Mouse (Mus musculus): Measurements from ENCODE around the gene Ugt1a7c. TPM values are rescaled to one million over a fixed set of nuclear protein-coding genes. Genes with fewer than 3 reads are reported as not detected.
"Not testable (repeated sequence)": the region's sequence is repeated elsewhere in the genome, so short reads cannot be mapped to it uniquely, and the experiment has no call there.

Gene Ugt1a7c
- polyA plus RNA-seq, 1 experiment from 2014 or later: 3.0 TPM

DNA sequence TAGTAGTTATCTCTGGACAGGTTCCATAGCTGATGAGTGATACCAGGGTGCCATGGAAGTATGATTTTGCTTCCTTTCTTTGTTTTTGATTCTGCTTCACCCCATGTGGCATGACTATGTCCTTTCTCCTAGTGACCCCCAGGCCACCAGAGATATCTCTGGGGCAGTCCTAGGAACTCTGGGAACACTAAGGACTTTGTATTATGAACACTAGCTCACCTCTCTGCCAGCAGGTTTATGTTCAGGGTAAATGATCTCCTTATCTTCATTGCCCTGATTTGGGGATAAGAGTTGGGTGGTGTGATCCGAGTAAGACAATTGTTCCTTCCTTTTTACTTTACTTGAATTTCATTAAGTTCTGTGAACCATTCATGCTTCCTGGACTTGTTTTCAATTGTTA is 8.7 kb upstream of the Ugt1a7c start:
- Histone ChIP-seq H3K9me3 (replicated peaks; ENCODE audit: control insufficient read depth, low read length) (no peaks in the 10 kb centered on the region), H3K27me3 (ENCODE audit: control insufficient read depth, insufficient read depth, low read depth, low read length) (no peaks in the 10 kb centered on the region), H3K36me3 (ENCODE audit: control insufficient read depth, insufficient read depth) (no peaks in the 10 kb centered on the region), H3K4me3 (ENCODE audit: low read depth, low read length) (no peak overlapping the region), H3K9ac (ENCODE audit: low read depth, low read length) (no peak overlapping the region), H3K4me2 (ENCODE audit: low read depth, low read length) (no peak overlapping the region), H3K4me1 (ENCODE audit: control insufficient read depth, low read depth, low read length) (no peaks in the 10 kb centered on the region), H3K27ac (ENCODE audit: low read length) (no peak overlapping the region)
- 45% methylated on average over 1 of the region's 1 CpGs for WGBS (ENCODE audit: insufficient replicate concordance)
- ATAC-seq (ENCODE audit: low read depth): no peak

DNA sequence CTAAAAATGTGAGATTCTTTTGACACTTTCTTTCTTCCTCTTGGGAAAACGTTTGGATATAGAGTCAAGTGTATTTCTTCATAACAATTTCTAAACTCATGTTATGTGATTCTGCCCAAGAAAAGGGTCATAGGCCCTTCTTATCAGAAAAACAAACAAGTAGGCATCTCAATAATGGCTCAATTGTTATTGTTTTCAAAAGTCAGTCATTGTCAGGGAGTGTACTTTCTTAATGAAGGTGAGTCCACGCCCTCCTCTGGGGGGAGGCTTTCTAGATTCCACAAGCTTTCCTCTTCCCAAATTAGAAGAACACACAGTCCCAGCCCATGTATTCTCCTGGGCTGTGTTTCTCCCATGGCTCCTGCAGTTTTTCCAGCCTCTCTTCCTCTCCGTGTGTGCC is 7.3 kb upstream of the Ugt1a7c start, which contains the start of gene Ugt1a8:
Gene Ugt1a8 (plus strand): TSS at position 301 of the 400 bp plus-strand sequence.
- Histone ChIP-seq H3K36me3 (ENCODE audit: control insufficient read depth, insufficient read depth) (no peaks in the 10 kb centered on the region), H3K9ac (ENCODE audit: low read depth, low read length) (no peak within 1 kb of the TSS), H3K9me3 (replicated peaks; ENCODE audit: control insufficient read depth, low read length) (no peaks in the 10 kb centered on the region), H3K27ac (ENCODE audit: low read length) (no peak within 1 kb of the TSS), H3K4me1 (ENCODE audit: control insufficient read depth, low read depth, low read length) (no peaks in the 10 kb centered on the region), H3K4me3 (ENCODE audit: low read depth, low read length) (no peak within 1 kb of the TSS), H3K4me2 (ENCODE audit: low read depth, low read length) (no peak within 1 kb of the TSS), H3K27me3 (ENCODE audit: control insufficient read depth, insufficient read depth, low read depth, low read length) (no peaks in the 10 kb centered on the region)
- WGBS (ENCODE audit: insufficient replicate concordance): 57% methylated on average over 3 of the region's 3 CpGs
- ATAC-seq (ENCODE audit: low read depth): no peak

DNA sequence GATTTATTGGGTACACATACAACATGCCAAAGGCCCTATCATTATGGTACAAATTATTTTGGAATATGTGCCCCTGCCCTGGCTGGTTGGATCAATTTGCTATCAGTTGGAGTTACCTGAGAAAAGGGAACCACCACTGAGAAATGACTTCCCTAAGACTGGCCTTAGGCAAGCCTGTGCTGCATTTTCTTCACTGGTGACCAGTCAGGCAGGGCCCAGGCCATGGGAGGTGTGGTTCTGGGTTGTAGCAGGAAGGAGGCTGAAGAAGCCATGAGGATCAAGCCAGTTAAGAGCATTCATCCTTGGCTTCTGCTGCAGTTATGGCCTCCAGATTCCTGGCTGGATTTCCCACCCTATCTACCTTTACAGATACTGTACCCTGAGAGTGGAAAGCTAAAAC is 2.5 kb upstream of the Ugt1a7c start:
- no peak overlapping the region for H3K9ac ChIP-seq (ENCODE audit: low read depth, low read length)
- H3K4me3 ChIP-seq (ENCODE audit: low read depth, low read length): no peak overlapping the region
- no peaks in the 10 kb centered on the region for H3K27me3 ChIP-seq (ENCODE audit: control insufficient read depth, insufficient read depth, low read depth, low read length)
- H3K36me3 ChIP-seq (ENCODE audit: control insufficient read depth, insufficient read depth): no peaks in the 10 kb centered on the region
- ATAC-seq (ENCODE audit: low read depth): no peak
- no peaks in the 10 kb centered on the region for H3K4me1 ChIP-seq (ENCODE audit: control insufficient read depth, low read depth, low read length)
- H3K9me3 ChIP-seq (replicated peaks; ENCODE audit: control insufficient read depth, low read length): no peaks in the 10 kb centered on the region
- H3K27ac ChIP-seq (ENCODE audit: low read length): no peak overlapping the region
- H3K4me2 ChIP-seq (ENCODE audit: low read depth, low read length): no peak overlapping the region

DNA sequence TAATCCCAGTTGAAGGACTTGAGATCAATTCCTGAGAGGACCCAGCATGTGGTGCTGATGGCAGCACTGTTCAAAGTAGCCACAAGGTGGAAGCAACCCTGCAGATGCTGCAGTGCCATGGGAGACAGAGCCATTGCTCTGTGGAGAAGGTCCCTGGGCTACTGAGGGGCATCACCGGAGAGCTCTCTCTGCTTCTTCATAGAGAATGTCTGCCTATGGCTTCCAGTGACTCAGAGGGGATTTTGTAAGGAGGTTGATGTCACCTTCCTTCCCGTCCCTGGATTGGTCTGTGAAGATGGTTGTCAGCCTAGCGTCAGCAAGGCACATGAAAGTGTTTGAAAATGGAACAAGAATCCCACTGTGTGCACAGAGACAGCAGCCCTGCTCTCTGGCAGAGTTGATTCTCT is 589 bp upstream of the Ugt1a7c start:
- H3K4me3 ChIP-seq (ENCODE audit: low read depth, low read length); ATAC-seq (ENCODE audit: low read depth); H3K9ac ChIP-seq (ENCODE audit: low read depth, low read length); H3K9me3 ChIP-seq (replicated peaks; ENCODE audit: control insufficient read depth, low read length); H3K27me3 ChIP-seq (ENCODE audit: control insufficient read depth, insufficient read depth, low read depth, low read length); H3K4me1 ChIP-seq (ENCODE audit: control insufficient read depth, low read depth, low read length); H3K36me3 ChIP-seq (ENCODE audit: control insufficient read depth, insufficient read depth): not testable (repeated sequence)
- Histone ChIP-seq H3K4me2 (ENCODE audit: low read depth, low read length) (0 out of 2 replicates have a peak overlapping the region, but pooled peaks have one; percentile 21), H3K27ac (ENCODE audit: low read length) (peak overlapping the region; percentile 16)
- WGBS (ENCODE audit: insufficient replicate concordance): 35% methylated on average over 3 of the region's 3 CpGs

DNA sequence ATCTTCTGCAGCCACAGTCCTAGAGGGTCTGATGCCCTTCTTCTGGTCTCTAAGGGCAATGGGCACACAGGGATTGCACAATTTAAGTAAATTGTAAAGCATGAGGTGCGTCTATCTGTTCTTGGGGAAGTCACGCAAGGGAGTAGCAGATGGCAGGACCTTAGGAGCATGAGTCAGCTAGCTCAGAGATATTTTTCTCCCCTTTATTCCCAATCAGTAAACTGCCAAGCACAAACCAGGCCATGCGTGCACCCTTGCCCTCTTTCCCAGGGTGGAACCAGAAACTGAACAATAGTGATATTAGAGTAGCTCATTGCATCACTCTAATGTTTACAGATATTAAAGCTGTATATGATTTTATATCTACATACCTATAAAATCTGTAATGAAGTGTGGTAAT is 3.7 kb downstream of the Ugt1a7c start:
- H3K36me3 ChIP-seq (ENCODE audit: control insufficient read depth, insufficient read depth); H3K9ac ChIP-seq (ENCODE audit: low read depth, low read length); H3K4me1 ChIP-seq (ENCODE audit: control insufficient read depth, low read depth, low read length); H3K27ac ChIP-seq (ENCODE audit: low read length); H3K27me3 ChIP-seq (ENCODE audit: control insufficient read depth, insufficient read depth, low read depth, low read length); H3K4me2 ChIP-seq (ENCODE audit: low read depth, low read length); H3K9me3 ChIP-seq (replicated peaks; ENCODE audit: control insufficient read depth, low read length); H3K4me3 ChIP-seq (ENCODE audit: low read depth, low read length); ATAC-seq (ENCODE audit: low read depth): not testable (repeated sequence)
- WGBS (ENCODE audit: insufficient replicate concordance): 38% methylated on average over 3 of the region's 3 CpGs

DNA sequence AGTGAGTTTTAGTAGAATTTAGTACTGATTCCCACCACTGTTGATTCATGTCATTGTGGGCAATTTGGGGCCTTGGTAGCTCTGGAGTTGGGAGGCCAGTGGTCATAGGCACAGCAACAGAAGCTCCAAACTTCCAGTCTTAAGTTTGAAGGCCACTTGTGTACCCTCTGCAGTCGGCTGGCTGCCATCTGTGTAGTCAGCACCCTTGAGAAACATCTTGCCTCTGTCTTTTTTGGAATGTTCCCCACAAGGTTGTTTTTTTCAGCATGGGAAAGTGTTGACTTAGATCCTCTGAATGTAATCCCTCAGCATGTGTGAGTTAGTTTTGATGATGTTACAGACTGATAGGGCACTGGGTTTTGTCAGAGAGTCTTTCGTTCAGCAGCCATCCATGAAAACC is 4.8 kb downstream of the Ugt1a7c start:
- not testable (repeated sequence) for H3K27ac ChIP-seq (ENCODE audit: low read length); ATAC-seq (ENCODE audit: low read depth); H3K9me3 ChIP-seq (replicated peaks; ENCODE audit: control insufficient read depth, low read length); H3K4me1 ChIP-seq (ENCODE audit: control insufficient read depth, low read depth, low read length); H3K4me3 ChIP-seq (ENCODE audit: low read depth, low read length); H3K9ac ChIP-seq (ENCODE audit: low read depth, low read length); H3K36me3 ChIP-seq (ENCODE audit: control insufficient read depth, insufficient read depth); H3K4me2 ChIP-seq (ENCODE audit: low read depth, low read length); H3K27me3 ChIP-seq (ENCODE audit: control insufficient read depth, insufficient read depth, low read depth, low read length)
- WGBS (ENCODE audit: insufficient replicate concordance): 41% methylated on average over 2 of the region's 2 CpGs

DNA sequence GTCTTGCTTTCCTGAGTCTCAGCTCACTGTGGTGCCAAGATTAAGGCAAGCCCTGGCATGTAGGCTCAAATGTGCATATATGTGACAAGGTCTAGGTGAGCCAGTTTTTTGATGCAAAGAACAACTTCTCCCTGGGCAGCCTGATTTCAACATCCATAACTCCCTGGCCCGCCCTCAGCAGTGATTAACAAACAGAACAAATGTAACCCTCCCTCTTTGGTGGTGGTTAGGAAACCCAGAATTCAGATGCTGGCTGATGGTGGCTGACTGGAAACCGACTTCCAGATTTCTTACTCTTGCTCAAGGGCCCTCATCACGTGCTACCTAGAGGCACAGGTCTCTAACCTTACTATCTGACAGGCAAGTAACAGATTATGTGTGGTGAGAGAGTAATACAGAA is 8.2 kb downstream of the Ugt1a7c start, which contains the start of gene Ugt1a6b:
Gene Ugt1a6b (plus strand): TSS at position 234 of the 400 bp plus-strand sequence.
- H3K4me2 ChIP-seq (ENCODE audit: low read depth, low read length): peak within 1 kb of the TSS; percentile 26
- H3K9me3 ChIP-seq (replicated peaks; ENCODE audit: control insufficient read depth, low read length); H3K9ac ChIP-seq (ENCODE audit: low read depth, low read length); H3K4me1 ChIP-seq (ENCODE audit: control insufficient read depth, low read depth, low read length); H3K36me3 ChIP-seq (ENCODE audit: control insufficient read depth, insufficient read depth); H3K27me3 ChIP-seq (ENCODE audit: control insufficient read depth, insufficient read depth, low read depth, low read length): not testable (repeated sequence)
- peak within 1 kb of the TSS; percentile 38; the same call in 1 of the 2 replicates for H3K27ac ChIP-seq (ENCODE audit: low read length)
- H3K4me3 ChIP-seq (ENCODE audit: low read depth, low read length): peak within 1 kb of the TSS; percentile 16; the same call in 1 of the 2 replicates
- peak; percentile 68 for ATAC-seq (ENCODE audit: low read depth)
- 10% methylated on average over 3 of the region's 3 CpGs for WGBS (ENCODE audit: insufficient replicate concordance)

DNA sequence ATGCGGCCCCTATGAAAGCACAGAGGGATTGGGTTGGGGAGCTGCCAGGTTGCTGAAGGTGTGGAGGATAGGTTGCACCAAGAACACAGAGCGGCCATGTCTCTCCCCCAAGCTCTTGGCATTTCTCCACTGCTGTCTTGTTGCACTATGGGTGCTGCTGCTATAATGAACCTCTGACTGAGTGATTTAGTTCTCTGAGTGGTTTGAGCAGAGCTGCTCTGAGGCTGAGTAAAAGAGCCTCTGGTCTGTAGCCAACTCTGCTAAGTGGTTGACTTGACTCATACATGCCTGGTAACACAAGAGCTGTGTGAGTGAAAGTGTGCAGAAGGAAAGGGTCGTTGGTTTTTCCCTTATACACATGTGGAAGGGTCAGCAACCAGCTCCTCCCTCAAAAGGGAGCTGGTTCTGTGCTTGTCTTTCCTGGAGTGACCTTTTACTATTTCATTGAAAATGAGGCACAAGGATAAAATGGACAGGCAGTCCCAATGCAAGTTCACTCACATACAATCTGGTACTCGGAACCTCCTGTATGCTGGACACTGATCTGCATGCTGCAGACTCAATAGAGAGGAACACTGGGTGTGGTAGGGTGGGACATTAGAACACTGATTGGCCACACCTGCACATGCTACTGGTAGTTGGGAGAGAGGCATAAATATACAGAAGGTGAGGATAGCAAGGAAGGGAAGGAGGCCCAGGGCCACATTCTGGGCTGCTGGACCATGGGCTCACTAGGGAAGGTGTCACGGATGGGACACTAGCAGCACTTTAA is 9.0 kb downstream of the Ugt1a7c start:
- H3K9me3 ChIP-seq (replicated peaks; ENCODE audit: control insufficient read depth, low read length); H3K9ac ChIP-seq (ENCODE audit: low read depth, low read length); H3K4me1 ChIP-seq (ENCODE audit: control insufficient read depth, low read depth, low read length); ATAC-seq (ENCODE audit: low read depth); H3K36me3 ChIP-seq (ENCODE audit: control insufficient read depth, insufficient read depth); H3K27ac ChIP-seq (ENCODE audit: low read length); H3K27me3 ChIP-seq (ENCODE audit: control insufficient read depth, insufficient read depth, low read depth, low read length): not testable (repeated sequence)
- 50% methylated on average over 4 of the region's 5 CpGs for WGBS (ENCODE audit: insufficient replicate concordance)
- peak overlapping the region; percentile 16; the same call in 1 of the 2 replicates for H3K4me3 ChIP-seq (ENCODE audit: low read depth, low read length)
- H3K4me2 ChIP-seq (ENCODE audit: low read depth, low read length): peak overlapping the region; percentile 26

DNA sequence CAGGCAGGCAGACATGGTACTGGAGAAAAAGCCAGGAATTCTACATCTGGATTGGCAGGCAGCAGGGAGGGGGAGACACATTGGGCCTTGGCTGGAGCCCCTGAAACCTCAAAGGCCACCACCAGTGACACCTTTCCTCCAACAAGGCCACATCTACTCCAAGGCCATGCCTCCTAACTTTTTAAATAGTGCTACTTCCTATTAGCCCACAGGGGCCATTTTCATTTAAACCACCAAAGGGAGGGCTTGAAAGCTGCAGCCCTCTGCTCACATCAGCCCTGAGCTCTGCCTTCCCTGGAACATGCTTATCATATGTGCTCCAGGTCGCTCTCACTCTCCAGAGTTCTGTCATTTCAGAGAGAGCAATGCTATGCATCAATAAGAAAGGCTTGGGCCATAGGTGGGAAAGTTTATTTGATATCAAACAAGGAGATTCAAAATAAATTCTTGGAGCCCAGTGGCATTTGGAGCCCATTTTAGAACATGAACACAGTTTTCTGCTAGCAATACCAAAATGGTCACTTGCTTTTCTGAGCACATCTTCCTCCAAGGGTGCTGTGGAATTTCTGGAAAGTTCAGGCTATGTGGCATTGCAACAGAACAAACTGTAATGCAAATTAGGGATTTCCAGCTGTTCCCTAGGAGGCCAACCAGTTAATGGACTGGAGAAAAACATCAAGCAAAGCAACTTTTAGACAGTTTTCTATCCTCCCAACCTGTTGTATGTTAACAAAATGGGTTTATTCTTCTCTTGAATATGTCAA is 10.0 kb downstream of the Ugt1a7c start:
- no peaks in the 10 kb centered on the region for H3K9me3 ChIP-seq (replicated peaks; ENCODE audit: control insufficient read depth, low read length)
- no peaks in the 10 kb centered on the region; the same call in 1 of the 2 replicates for H3K4me1 ChIP-seq (ENCODE audit: control insufficient read depth, low read depth, low read length)
- no peaks in the 10 kb centered on the region for H3K27me3 ChIP-seq (ENCODE audit: control insufficient read depth, insufficient read depth, low read depth, low read length)
- no peak overlapping the region for H3K27ac ChIP-seq (ENCODE audit: low read length)
- peak overlapping the region; percentile 26 for H3K4me2 ChIP-seq (ENCODE audit: low read depth, low read length)
- no peaks in the 10 kb centered on the region for H3K36me3 ChIP-seq (ENCODE audit: control insufficient read depth, insufficient read depth)
- H3K9ac ChIP-seq (ENCODE audit: low read depth, low read length): no peak overlapping the region
- no peak overlapping the region for H3K4me3 ChIP-seq (ENCODE audit: low read depth, low read length)
- 51% methylated on average over 1 of the region's 1 CpGs for WGBS (ENCODE audit: insufficient replicate concordance)
- no peak for ATAC-seq (ENCODE audit: low read depth)

Measured in liver, embryonic 16.5 days (tissue).